Mouse (Mus musculus) heart, embryonic 16.5 days (tissue): Measurements from ENCODE around the gene Rnf222. TPM values are rescaled to one million over a fixed set of nuclear protein-coding genes. Genes with fewer than 3 reads are reported as not detected.

ENCODE experiments used
- ATAC-seq: fragments of 200-750 bp; cut with Nextera tagmentation; replicated peaks from 2 replicates; pipeline ENCODE4 v1.8.0; 2017; ENCODE audit warnings: moderate number of reproducible peaks; ENCODE audit not compliant: insufficient read depth, low FRiP score; ENCODE audit errors: extremely low read depth
- H3K27ac ChIP-seq: fragments of 300-500 bp; sonication (generic); 2 replicates; pipeline ENCODE4 v1.5.1; 2014; ENCODE audit warnings: mild to moderate bottlenecking, low read length, control low read depth, moderate library complexity
- H3K27me3 ChIP-seq: fragments of 300-500 bp; sonication (generic); 2 replicates; pipeline ENCODE4 v1.6.1; 2014; ENCODE audit warnings: low read length, mixed read lengths; ENCODE audit not compliant: control insufficient read depth, insufficient read depth
- H3K36me3 ChIP-seq: fragments of 300-500 bp; sonication (generic); 2 replicates; pipeline ENCODE4 v1.6.1; 2014; ENCODE audit not compliant: control insufficient read depth, insufficient read depth
- H3K4me1 ChIP-seq: fragments of 300-500 bp; sonication (generic); 2 replicates; pipeline ENCODE4 v1.6.1; 2014; ENCODE audit warnings: low read length, mixed read lengths; ENCODE audit not compliant: control insufficient read depth, insufficient read depth
- H3K4me2 ChIP-seq: fragments of 300-500 bp; sonication (generic); 2 replicates; pipeline ENCODE4 v1.6.1; 2014; ENCODE audit warnings: low read depth, mild to moderate bottlenecking, control low read depth, low read length
- H3K4me3 ChIP-seq: fragments of 300-500 bp; sonication (generic); 2 replicates; pipeline ENCODE4 v1.5.1; 2014; ENCODE audit warnings: mild to moderate bottlenecking, control low read depth, low read length
- H3K9ac ChIP-seq: fragments of 300-500 bp; sonication (generic); 2 replicates; pipeline ENCODE4 v1.6.1; 2014; ENCODE audit warnings: low read length, control low read depth
- H3K9me3 ChIP-seq: fragments of 300-500 bp; sonication (generic); replicated peaks from 2 replicates; pipeline ENCODE4 v1.6.1; 2016; ENCODE audit warnings: low read length; ENCODE audit not compliant: control insufficient read depth
- WGBS: fragments of 180-500 bp; shearing (Covaris S2); extraction: QIAGEN DNeasy Blood & Tissue Kit; methylation state at CpG from one replicate; pipeline ENCODE4 v1.1.7; 2014; 5-methylcytosine and 5-hydroxymethylcytosine counted together
- polyA plus RNA-seq: library from polyadenylated mRNA; unstranded; fragments of >200 nt; fragmentation: Nextera tagmentation; extraction: Ambion mirVana; gene quantifications from 2 replicates; pipeline ENCODE4 v1.2.1, GENCODE M21; 2015

Rnf222 gene
- polyA plus RNA-seq, 1 experiment from 2014 or later: 0.13 TPM

- no peak overlapping the region for H3K4me2 ChIP-seq
- peaks cover 3% of the 10 kb centered on the region; the same call in 1 of the 2 replicates for H3K36me3 ChIP-seq
- no peak for ATAC-seq
- H3K4me1 ChIP-seq: peaks cover 7% of the 10 kb centered on the region
- H3K27me3 ChIP-seq: no peaks in the 10 kb centered on the region
- H3K27ac ChIP-seq: no peak overlapping the region
- no peak overlapping the region for H3K4me3 ChIP-seq
- H3K9ac ChIP-seq: no peak overlapping the region
- no peaks in the 10 kb centered on the region for H3K9me3 ChIP-seq
- 85% methylated on average over 8 of the region's 8 CpGs for WGBS
Observed at GRCm38 (mm10) chr11:68942731-68943130, 54.4 kb downstream of the Rnf222 start.

- H3K9ac ChIP-seq: no peak overlapping the region
- H3K36me3 ChIP-seq: peaks cover 3% of the 10 kb centered on the region; the same call in 1 of the 2 replicates
- 74% methylated on average over 2 of the region's 2 CpGs for WGBS
- H3K4me1 ChIP-seq: peaks cover 7% of the 10 kb centered on the region
- no peak overlapping the region for H3K4me2 ChIP-seq
- no peaks in the 10 kb centered on the region for H3K27me3 ChIP-seq
- H3K27ac ChIP-seq: no peak overlapping the region
- H3K9me3 ChIP-seq: no peaks in the 10 kb centered on the region
- ATAC-seq: no peak
- H3K4me3 ChIP-seq: no peak overlapping the region
Observed at GRCm38 (mm10) chr11:68945245-68945644, 56.9 kb downstream of the Rnf222 start.

Other genes starting within 250 kb of the Rnf222 start
- gene Myh10, start 197.0 kb upstream of the Rnf222 start, polyA plus RNA-seq: 81.1 and 104 TPM in 2 replicates
- 75.4 and 79.4 TPM in 2 replicates for gene Ndel1, start 16.7 kb upstream of the Rnf222 start, polyA plus RNA-seq
- gene Rpl26, start 13.0 kb downstream of the Rnf222 start, polyA plus RNA-seq: 505 and 551 TPM in 2 replicates
- gene Odf4, start 38.5 kb downstream of the Rnf222 start, polyA plus RNA-seq: not detected in 2 replicates
- gene Arhgef15, start 68.9 kb downstream of the Rnf222 start, polyA plus RNA-seq: 13.1 and 15.4 TPM in 2 replicates
- 1.7 and 2.2 TPM in 2 replicates for gene Slc25a35, start 79.6 kb downstream of the Rnf222 start, polyA plus RNA-seq
- 79.2 and 84.3 TPM in 2 replicates for gene Rangrf, start 86.6 kb downstream of the Rnf222 start, polyA plus RNA-seq
- gene Pfas, start 119.9 kb downstream of the Rnf222 start, polyA plus RNA-seq: 16.7 and 19.2 TPM in 2 replicates
- 44.4 and 49.5 TPM in 2 replicates for gene Ctc1, start 127.4 kb downstream of the Rnf222 start, polyA plus RNA-seq
- 85.7 and 95.3 TPM in 2 replicates for gene Aurkb, start 157.1 kb downstream of the Rnf222 start, polyA plus RNA-seq
- gene Borcs6, start 171.2 kb downstream of the Rnf222 start, polyA plus RNA-seq: 11.2 and 12.0 TPM in 2 replicates
- 43.3 and 46.5 TPM in 2 replicates for gene Tmem107, start 182.3 kb downstream of the Rnf222 start, polyA plus RNA-seq
- gene Vamp2, start 199.9 kb downstream of the Rnf222 start, polyA plus RNA-seq: 84.1 and 91.1 TPM in 2 replicates
- gene Per1, start 206.7 kb downstream of the Rnf222 start, polyA plus RNA-seq: 19.6 and 21.9 TPM in 2 replicates
- gene Hes7, start 231.9 kb downstream of the Rnf222 start, polyA plus RNA-seq: 0.50 TPM in 2 replicates
- gene 9130213A22Rik, start 234.0 kb downstream of the Rnf222 start, polyA plus RNA-seq: 0.41 and 0.72 TPM in 2 replicates
- gene Aloxe3, start 237.3 kb downstream of the Rnf222 start, polyA plus RNA-seq: 0.08 and 0.26 TPM in 2 replicates